Mouse (Mus musculus): Measurements from ENCODE around the gene Rnf169. TPM values are rescaled to one million over a fixed set of nuclear protein-coding genes. Genes with fewer than 3 reads are reported as not detected.

Rnf169 gene
- polyA plus RNA-seq, 1 experiment from 2014 or later: 1.8 TPM

- no peak for DNase-seq (ENCODE audit: low spot score)
- H3K27me3 ChIP-seq (ENCODE audit: control insufficient read depth, insufficient read depth, low read length): no peaks in the 10 kb centered on the region
- H3K4me1 ChIP-seq (replicated peaks; ENCODE audit: control insufficient read depth, insufficient read depth): no peaks in the 10 kb centered on the region
- no peak overlapping the region for H3K4me2 ChIP-seq (replicated peaks; ENCODE audit: low read depth)
- no peaks in the 10 kb centered on the region for H3K9me3 ChIP-seq (ENCODE audit: control insufficient read depth, low read length)
- H3K36me3 ChIP-seq (ENCODE audit: control insufficient read depth, insufficient read depth, low read length): peaks cover 10% of the 10 kb centered on the region
- no peak overlapping the region for H3K4me3 ChIP-seq (ENCODE audit: low read depth, low read length)
- TF ChIP-seq EP300 (optimal IDR thresholded peaks at IDR 0.05): no peak
- TF ChIP-seq CTCF (IDR thresholded peaks at IDR 0.05; ENCODE audit: low read depth): peak; percentile 70
- H3K9ac ChIP-seq (ENCODE audit: low read length): no peak overlapping the region
- 47% methylated on average over 1 of the region's 1 CpGs for WGBS
- ATAC-seq (ENCODE audit: low FRiP score, low TSS enrichment): no peak
- H3K27ac ChIP-seq (replicated peaks): no peak overlapping the region
These were observed 44.5 kb downstream of the Rnf169 start for GRCm38 (mm10) chr7:99935758-99936157.

GRCm38 (mm10) chr7:99926916-99927714 is 53.1 kb downstream of the Rnf169 start:
- Histone ChIP-seq H3K27me3 (ENCODE audit: control insufficient read depth, insufficient read depth, low read length) (no peaks in the 10 kb centered on the region), H3K27ac (replicated peaks) (no peak overlapping the region), H3K4me1 (replicated peaks; ENCODE audit: control insufficient read depth, insufficient read depth) (no peaks in the 10 kb centered on the region), H3K9me3 (ENCODE audit: control insufficient read depth, low read length) (no peaks in the 10 kb centered on the region), H3K4me3 (ENCODE audit: low read depth, low read length) (no peak overlapping the region), H3K36me3 (ENCODE audit: control insufficient read depth, insufficient read depth, low read length) (peaks cover 26% of the 10 kb centered on the region), H3K9ac (ENCODE audit: low read length) (no peak overlapping the region), H3K4me2 (replicated peaks; ENCODE audit: low read depth) (no peak overlapping the region)
- ATAC-seq (ENCODE audit: low FRiP score, low TSS enrichment): no peak
- peak; percentile 79 for TF ChIP-seq CTCF (IDR thresholded peaks at IDR 0.05; ENCODE audit: low read depth)
- TF ChIP-seq EP300 (optimal IDR thresholded peaks at IDR 0.05): no peak
- 70% methylated on average over 10 of the region's 10 CpGs for WGBS
- DNase-seq (ENCODE audit: low spot score): peak; percentile 73

- H3K27ac ChIP-seq (replicated peaks): no peak overlapping the region
- TF ChIP-seq EP300 (optimal IDR thresholded peaks at IDR 0.05) (no peak), CTCF (IDR thresholded peaks at IDR 0.05; ENCODE audit: low read depth) (no peak)
- H3K9ac ChIP-seq (ENCODE audit: low read length): no peak overlapping the region
- no peaks in the 10 kb centered on the region for H3K9me3 ChIP-seq (ENCODE audit: control insufficient read depth, low read length)
- H3K4me3 ChIP-seq (ENCODE audit: low read depth, low read length): no peak overlapping the region
- DNase-seq (ENCODE audit: low spot score) (no peak), ATAC-seq (ENCODE audit: low FRiP score, low TSS enrichment) (peak; percentile 23; the same call in 1 of the 2 replicates)
- H3K4me2 ChIP-seq (replicated peaks; ENCODE audit: low read depth): no peak overlapping the region
- H3K27me3 ChIP-seq (ENCODE audit: control insufficient read depth, insufficient read depth, low read length): no peaks in the 10 kb centered on the region
- H3K36me3 ChIP-seq (ENCODE audit: control insufficient read depth, insufficient read depth, low read length): peaks cover 12% of the 10 kb centered on the region
- WGBS: 41% methylated on average over 2 of the region's 2 CpGs
- H3K4me1 ChIP-seq (replicated peaks; ENCODE audit: control insufficient read depth, insufficient read depth): peaks cover 8% of the 10 kb centered on the region
These were observed 59.8 kb downstream of the Rnf169 start for GRCm38 (mm10) chr7:99920416-99920815.

- DNase-seq (ENCODE audit: low spot score) (no peak), ATAC-seq (ENCODE audit: low FRiP score, low TSS enrichment) (no peak; the same call in 1 of the 2 replicates)
- H3K9ac ChIP-seq (ENCODE audit: low read length): no peak overlapping the region
- H3K4me3 ChIP-seq (ENCODE audit: low read depth, low read length): no peak overlapping the region
- H3K4me2 ChIP-seq (replicated peaks; ENCODE audit: low read depth): no peak overlapping the region
- no peaks in the 10 kb centered on the region for H3K9me3 ChIP-seq (ENCODE audit: control insufficient read depth, low read length)
- H3K27ac ChIP-seq (replicated peaks): no peak overlapping the region
- peaks cover 8% of the 10 kb centered on the region for H3K36me3 ChIP-seq (ENCODE audit: control insufficient read depth, insufficient read depth, low read length)
- H3K27me3 ChIP-seq (ENCODE audit: control insufficient read depth, insufficient read depth, low read length): no peaks in the 10 kb centered on the region
- TF ChIP-seq EP300 (optimal IDR thresholded peaks at IDR 0.05): no peak
- 83% methylated on average over 6 of the region's 6 CpGs for WGBS
- peaks cover 8% of the 10 kb centered on the region for H3K4me1 ChIP-seq (replicated peaks; ENCODE audit: control insufficient read depth, insufficient read depth)
These were observed 60.3 kb downstream of the Rnf169 start for GRCm38 (mm10) chr7:99919971-99920370.

- TF ChIP-seq EP300 (optimal IDR thresholded peaks at IDR 0.05) (no peak), CTCF (IDR thresholded peaks at IDR 0.05; ENCODE audit: low read depth) (no peak)
- H3K27ac ChIP-seq (replicated peaks): no peak overlapping the region
- 95% methylated on average over 2 of the region's 2 CpGs for WGBS
- no peaks in the 10 kb centered on the region for H3K9me3 ChIP-seq (ENCODE audit: control insufficient read depth, low read length)
- 0 out of 2 replicates have a peak, but pooled peaks cover under 1% of the 10 kb centered on the region for H3K36me3 ChIP-seq (ENCODE audit: control insufficient read depth, insufficient read depth, low read length)
- no peak for DNase-seq (ENCODE audit: low spot score)
- no peak overlapping the region for H3K4me3 ChIP-seq (ENCODE audit: low read depth, low read length)
- H3K4me1 ChIP-seq (replicated peaks; ENCODE audit: control insufficient read depth, insufficient read depth): peaks cover 8% of the 10 kb centered on the region
- ATAC-seq (ENCODE audit: low FRiP score, low TSS enrichment): no peak
- H3K9ac ChIP-seq (ENCODE audit: low read length): no peak overlapping the region
- H3K4me2 ChIP-seq (replicated peaks; ENCODE audit: low read depth): no peak overlapping the region
- H3K27me3 ChIP-seq (ENCODE audit: control insufficient read depth, insufficient read depth, low read length): no peaks in the 10 kb centered on the region
These were observed 61.1 kb downstream of the Rnf169 start for GRCm38 (mm10) chr7:99919164-99919563.

- peak overlapping the region; percentile 80 for H3K4me2 ChIP-seq (replicated peaks; ENCODE audit: low read depth)
- WGBS: under 1% methylated on average over 36 of the region's 36 CpGs
- no peak overlapping the region for H3K27ac ChIP-seq (replicated peaks)
- DNase-seq (ENCODE audit: low spot score) (peak; percentile 41), ATAC-seq (ENCODE audit: low FRiP score, low TSS enrichment) (peak; percentile 46)
- no peak for TF ChIP-seq EP300 (optimal IDR thresholded peaks at IDR 0.05)
- no peak for TF ChIP-seq CTCF (IDR thresholded peaks at IDR 0.05; ENCODE audit: low read depth)
- H3K36me3 ChIP-seq (ENCODE audit: control insufficient read depth, insufficient read depth, low read length): no peaks in the 10 kb centered on the region
- peaks cover 8% of the 10 kb centered on the region for H3K4me1 ChIP-seq (replicated peaks; ENCODE audit: control insufficient read depth, insufficient read depth)
- no peaks in the 10 kb centered on the region for H3K27me3 ChIP-seq (ENCODE audit: control insufficient read depth, insufficient read depth, low read length)
- H3K9ac ChIP-seq (ENCODE audit: low read length): peak overlapping the region; percentile 55
- H3K9me3 ChIP-seq (ENCODE audit: control insufficient read depth, low read length): no peaks in the 10 kb centered on the region
- peak overlapping the region; percentile 38 for H3K4me3 ChIP-seq (ENCODE audit: low read depth, low read length)
These were observed 62.9 kb downstream of the Rnf169 start for GRCm38 (mm10) chr7:99917320-99917844.

All from stomach, postnatal 0 days (tissue).